Mouse (Mus musculus) liver, embryonic 16.5 days (tissue): Measurements from ENCODE around the gene Clcf1. TPM values are rescaled to one million over a fixed set of nuclear protein-coding genes. Genes with fewer than 3 reads are reported as not detected.

ENCODE experiments used
- ATAC-seq: fragments of 200-750 bp; cut with Nextera tagmentation; 2 replicates; pipeline ENCODE4 v1.8.0; 2017; ENCODE audit warnings: low read depth, mild to moderate bottlenecking, moderate number of reproducible peaks, moderate library complexity
- H3K27ac ChIP-seq: fragments of 300-500 bp; sonication (generic); 2 replicates; pipeline ENCODE4 v1.5.1; 2014; ENCODE audit warnings: mild to moderate bottlenecking, low read length
- H3K27me3 ChIP-seq: fragments of 300-500 bp; sonication (generic); 2 replicates; pipeline ENCODE4 v1.6.1; 2014; ENCODE audit warnings: low read depth, low read length, mixed read lengths; ENCODE audit not compliant: control insufficient read depth, insufficient read depth
- H3K36me3 ChIP-seq: fragments of 300-500 bp; sonication (generic); 2 replicates; pipeline ENCODE4 v1.6.1; 2014; ENCODE audit warnings: mild to moderate bottlenecking; ENCODE audit not compliant: control insufficient read depth, insufficient read depth
- H3K4me1 ChIP-seq: fragments of 300-500 bp; sonication (generic); 2 replicates; pipeline ENCODE4 v1.6.1; 2014; ENCODE audit warnings: low read depth, low read length, mixed read lengths; ENCODE audit not compliant: control insufficient read depth
- H3K4me2 ChIP-seq: fragments of 300-500 bp; sonication (generic); 2 replicates; pipeline ENCODE4 v1.6.1; 2014; ENCODE audit warnings: low read depth, low read length, mixed read lengths
- H3K4me3 ChIP-seq: fragments of 300-500 bp; sonication (generic); 2 replicates; pipeline ENCODE4 v1.5.1; 2014; ENCODE audit warnings: low read depth, mild to moderate bottlenecking, low read length
- H3K9ac ChIP-seq: fragments of 300-500 bp; sonication (generic); 2 replicates; pipeline ENCODE4 v1.6.1; 2014; ENCODE audit warnings: low read depth, low read length
- H3K9me3 ChIP-seq: fragments of 300-500 bp; sonication (generic); replicated peaks from 2 replicates; pipeline ENCODE4 v1.6.1; 2016; ENCODE audit warnings: low read length; ENCODE audit not compliant: control insufficient read depth
- WGBS: fragments of 180-500 bp; shearing (Covaris S2); extraction: QIAGEN DNeasy Blood & Tissue Kit; methylation state at CpG from one replicate; pipeline ENCODE4 v1.1.7; 2014; ENCODE audit not compliant: insufficient replicate concordance; 5-methylcytosine and 5-hydroxymethylcytosine counted together
- polyA plus RNA-seq: library from polyadenylated mRNA; unstranded; fragments of >200 nt; fragmentation: Nextera tagmentation; extraction: Ambion mirVana; gene quantifications from 2 replicates; pipeline ENCODE4 v1.2.1, GENCODE M21; 2015

Gene Clcf1
- polyA plus RNA-seq, 1 experiment from 2014 or later = 0.61 TPM

DNA sequence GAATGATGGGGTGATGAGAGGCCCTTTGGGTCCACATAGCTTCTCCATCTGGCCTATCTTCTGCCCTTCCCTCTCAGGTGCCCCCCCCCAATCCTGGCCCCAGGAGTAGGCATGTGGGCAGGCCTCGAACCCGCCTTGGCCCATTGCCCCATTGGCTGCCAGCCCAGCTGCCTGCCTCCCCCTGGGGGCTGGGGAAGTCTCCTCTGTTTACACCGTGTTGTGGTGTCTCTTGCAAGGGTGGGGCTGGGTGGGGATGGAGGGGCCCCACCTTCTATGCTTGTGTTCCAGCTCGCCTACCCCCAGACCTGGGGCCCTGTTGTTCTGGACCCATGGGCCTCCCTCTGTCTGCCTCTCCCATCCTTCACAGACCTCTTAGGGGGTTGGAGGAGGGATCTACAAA is 6.4 kb downstream of the Clcf1 start:
- 24% methylated on average over 4 of the region's 4 CpGs for WGBS
- Histone ChIP-seq H3K27ac (no peak overlapping the region), H3K36me3 (no peaks in the 10 kb centered on the region), H3K4me3 (no peak overlapping the region), H3K4me1 (peaks cover 14% of the 10 kb centered on the region), H3K9ac (no peak overlapping the region), H3K27me3 (peaks cover 36% of the 10 kb centered on the region), H3K4me2 (no peak overlapping the region), H3K9me3 (no peaks in the 10 kb centered on the region)
- no peak for ATAC-seq

DNA sequence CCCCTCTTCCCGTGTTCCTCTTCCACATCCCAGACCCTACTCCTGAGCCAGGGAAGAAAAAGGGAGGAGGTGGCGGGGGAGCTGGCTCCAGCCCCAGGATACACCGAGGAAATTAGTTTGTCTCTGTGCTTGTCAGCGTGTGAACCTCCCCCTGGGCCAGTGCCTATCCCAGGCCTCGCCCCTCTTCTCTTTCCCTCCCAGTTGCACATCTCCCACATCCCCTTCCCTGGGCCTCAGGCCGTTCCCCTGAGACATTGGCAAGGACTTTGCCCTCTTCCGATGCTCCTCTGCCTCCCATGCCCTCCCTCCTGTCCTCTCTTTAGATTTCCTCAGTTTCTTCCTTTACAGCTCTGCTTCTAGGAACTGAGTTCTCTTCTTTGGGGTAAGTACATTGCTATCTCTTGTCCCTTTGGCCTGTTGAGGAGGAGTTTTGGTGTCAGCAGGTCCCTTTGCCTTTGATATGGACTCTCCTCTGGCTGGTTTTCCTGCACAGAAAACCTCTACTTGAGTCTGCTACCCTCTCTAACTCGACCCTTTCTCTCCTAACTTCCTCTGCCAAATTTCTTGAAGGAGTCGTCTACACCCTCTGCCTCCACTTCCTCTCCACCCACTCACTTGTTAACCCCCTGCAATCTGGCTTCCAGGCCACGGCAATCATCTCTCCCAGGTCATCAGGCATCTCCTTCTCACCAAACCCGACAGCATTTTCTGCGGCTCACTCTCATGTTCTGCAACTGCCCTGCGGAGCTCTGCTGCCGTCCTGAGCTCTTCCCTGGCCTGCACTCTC is 7.1 kb downstream of the Clcf1 start:
- no peak overlapping the region for H3K4me2 ChIP-seq
- peaks cover 14% of the 10 kb centered on the region for H3K4me1 ChIP-seq
- ATAC-seq = no peak
- H3K36me3 ChIP-seq = no peaks in the 10 kb centered on the region
- no peak overlapping the region for H3K9ac ChIP-seq
- no peak overlapping the region for H3K4me3 ChIP-seq
- H3K27ac ChIP-seq = 0 out of 2 replicates have a peak overlapping the region, but pooled peaks have one; percentile 15
- peaks cover 29% of the 10 kb centered on the region for H3K27me3 ChIP-seq
- 29% methylated on average over 14 of the region's 14 CpGs for WGBS
- H3K9me3 ChIP-seq = no peaks in the 10 kb centered on the region

DNA sequence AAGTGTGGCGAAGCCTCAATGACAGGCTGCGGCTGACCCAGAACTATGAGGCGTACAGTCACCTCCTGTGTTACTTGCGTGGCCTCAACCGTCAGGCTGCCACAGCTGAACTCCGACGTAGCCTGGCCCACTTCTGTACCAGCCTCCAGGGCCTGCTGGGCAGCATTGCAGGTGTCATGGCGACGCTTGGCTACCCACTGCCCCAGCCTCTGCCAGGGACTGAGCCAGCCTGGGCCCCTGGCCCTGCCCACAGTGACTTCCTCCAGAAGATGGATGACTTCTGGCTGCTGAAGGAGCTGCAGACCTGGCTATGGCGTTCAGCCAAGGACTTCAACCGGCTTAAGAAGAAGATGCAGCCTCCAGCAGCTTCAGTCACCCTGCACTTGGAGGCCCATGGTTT is 8.1 kb downstream of the Clcf1 start:
- H3K27me3 ChIP-seq = peaks cover 18% of the 10 kb centered on the region
- H3K9me3 ChIP-seq = no peaks in the 10 kb centered on the region
- 29% methylated on average over 11 of the region's 11 CpGs for WGBS
- 0 out of 2 replicates have a peak, but pooled peaks have one; percentile 20 for ATAC-seq
- no peaks in the 10 kb centered on the region for H3K36me3 ChIP-seq
- no peak overlapping the region for H3K4me2 ChIP-seq
- H3K4me3 ChIP-seq = no peak overlapping the region
- peaks cover 14% of the 10 kb centered on the region for H3K4me1 ChIP-seq
- no peak overlapping the region for H3K9ac ChIP-seq
- no peak overlapping the region for H3K27ac ChIP-seq

DNA sequence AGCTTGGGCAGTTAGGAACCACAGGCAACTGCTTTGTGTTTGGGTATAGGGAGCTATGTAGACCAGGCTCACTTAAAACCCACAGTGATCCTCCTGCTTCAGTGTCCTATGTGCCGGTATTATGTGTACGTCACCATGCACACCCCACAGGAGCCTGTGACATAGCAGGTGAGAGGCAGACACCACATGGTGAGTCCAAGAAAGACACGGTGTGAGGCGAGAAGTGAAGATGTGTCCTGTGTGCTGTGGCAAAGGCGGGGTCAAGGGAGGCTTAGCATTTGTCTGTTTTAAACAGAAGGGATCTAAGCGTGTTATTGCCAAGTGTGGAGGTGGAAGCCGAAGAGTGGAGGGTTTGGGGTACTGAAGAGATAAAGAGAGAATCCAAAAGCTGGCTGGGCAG is 12.7 kb downstream of the Clcf1 start:
- 56% methylated on average over 7 of the region's 7 CpGs for WGBS
- H3K4me3 ChIP-seq = no peak overlapping the region
- H3K4me1 ChIP-seq = peaks cover 11% of the 10 kb centered on the region
- H3K4me2 ChIP-seq = no peak overlapping the region
- H3K27me3 ChIP-seq = peaks cover 2% of the 10 kb centered on the region
- no peaks in the 10 kb centered on the region for H3K9me3 ChIP-seq
- H3K27ac ChIP-seq = no peak overlapping the region
- no peaks in the 10 kb centered on the region for H3K36me3 ChIP-seq
- H3K9ac ChIP-seq = no peak overlapping the region
- no peak for ATAC-seq

DNA sequence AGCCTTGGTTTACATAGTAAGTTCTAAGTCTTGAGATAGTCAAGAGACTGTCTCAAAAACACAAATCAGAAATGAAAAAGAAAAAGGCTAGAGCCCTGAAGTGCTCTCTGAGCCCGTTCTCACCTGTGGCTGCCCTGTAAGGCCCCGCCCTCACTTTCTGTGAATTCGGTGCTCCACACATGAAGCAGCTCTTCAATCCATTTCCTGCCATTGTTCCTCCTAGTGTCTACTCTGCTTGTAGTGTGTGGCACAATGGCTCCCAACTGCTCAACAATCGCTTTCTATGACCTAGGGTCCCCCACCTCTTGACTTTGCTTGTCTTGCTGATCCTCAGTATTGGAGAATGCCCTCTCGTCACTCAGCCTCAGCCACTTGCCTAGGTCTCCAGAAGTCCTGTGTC is 13.4 kb downstream of the Clcf1 start:
- H3K4me3 ChIP-seq = no peak overlapping the region
- no peak overlapping the region for H3K27ac ChIP-seq
- ATAC-seq = no peak
- no peaks in the 10 kb centered on the region for H3K36me3 ChIP-seq
- H3K9me3 ChIP-seq = no peaks in the 10 kb centered on the region
- H3K9ac ChIP-seq = no peak overlapping the region
- no peaks in the 10 kb centered on the region; the same call in none of the 2 replicates for H3K27me3 ChIP-seq
- H3K4me2 ChIP-seq = no peak overlapping the region
- H3K4me1 ChIP-seq = peaks cover 13% of the 10 kb centered on the region
- 41% methylated on average over 5 of the region's 5 CpGs for WGBS

DNA sequence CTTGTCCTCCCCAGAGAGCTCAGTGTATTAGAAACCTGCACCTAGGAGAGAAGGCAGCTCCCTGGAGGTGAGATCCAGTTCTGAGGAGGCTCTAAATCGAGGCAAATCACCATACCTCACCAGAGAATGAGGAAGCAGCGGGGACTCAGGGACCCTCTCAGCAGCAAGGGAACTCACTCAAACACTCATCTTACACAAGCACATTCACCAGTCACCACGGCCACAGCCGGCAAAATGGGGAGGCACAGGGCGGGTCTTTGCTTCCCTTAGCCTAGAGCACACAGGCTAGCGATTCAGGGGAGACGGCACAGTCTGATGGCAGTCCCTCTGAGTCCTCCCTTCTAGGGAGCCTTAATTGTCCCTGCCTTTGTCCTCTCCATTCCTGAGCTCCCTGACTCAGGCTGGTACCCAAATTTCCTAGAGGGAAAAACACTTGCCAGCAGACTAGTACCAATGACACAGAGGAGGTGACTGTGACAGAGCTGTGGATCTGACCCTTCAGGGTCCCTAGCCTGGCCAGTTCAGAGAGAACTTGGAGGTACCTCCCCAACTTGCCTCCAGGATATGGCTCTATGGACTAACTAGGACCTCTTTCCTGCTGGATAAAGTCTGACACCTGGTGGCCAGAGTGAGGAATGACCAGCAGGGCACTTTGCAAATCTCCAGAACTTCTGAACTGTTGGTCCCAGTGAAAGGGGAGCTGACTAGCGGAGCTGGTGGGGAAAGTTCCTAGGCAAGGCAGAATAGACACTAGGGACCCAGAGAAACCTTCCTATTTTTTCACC is 14.0 kb downstream of the Clcf1 start:
- no peak overlapping the region for H3K27ac ChIP-seq
- H3K9ac ChIP-seq = no peak overlapping the region
- no peaks in the 10 kb centered on the region; the same call in none of the 2 replicates for H3K27me3 ChIP-seq
- H3K36me3 ChIP-seq = no peaks in the 10 kb centered on the region
- no peak; the same call in 1 of the 2 replicates for ATAC-seq
- H3K4me2 ChIP-seq = no peak overlapping the region
- WGBS = 6% methylated on average over 8 of the region's 8 CpGs
- peaks cover 18% of the 10 kb centered on the region for H3K4me1 ChIP-seq
- no peaks in the 10 kb centered on the region for H3K9me3 ChIP-seq
- no peak overlapping the region for H3K4me3 ChIP-seq

DNA sequence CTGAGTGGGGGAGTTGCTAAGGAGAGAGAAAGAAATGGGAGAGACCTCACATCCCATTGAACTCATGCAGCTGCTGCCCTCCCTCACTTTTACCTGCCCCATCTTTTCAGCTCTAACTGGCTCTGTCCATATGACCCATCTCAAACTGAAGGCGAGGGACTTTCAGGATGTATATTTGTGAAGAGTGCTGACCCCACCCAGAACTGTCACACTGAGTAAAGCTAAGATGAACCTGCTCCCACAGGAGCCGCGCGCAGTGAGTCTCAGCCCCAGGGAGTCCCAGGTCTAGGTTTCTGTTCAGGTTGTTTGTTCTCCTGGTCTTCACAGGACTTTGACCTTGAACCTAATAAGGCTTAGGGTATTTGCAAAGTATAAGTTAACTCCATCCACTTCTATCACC is 14.9 kb downstream of the Clcf1 start:
- H3K36me3 ChIP-seq = no peaks in the 10 kb centered on the region
- WGBS = 67% methylated on average over 4 of the region's 4 CpGs
- peaks cover 21% of the 10 kb centered on the region for H3K4me1 ChIP-seq
- H3K4me3 ChIP-seq = no peak overlapping the region
- H3K27ac ChIP-seq = no peak overlapping the region
- no peak overlapping the region for H3K4me2 ChIP-seq
- H3K27me3 ChIP-seq = no peaks in the 10 kb centered on the region; the same call in none of the 2 replicates
- H3K9me3 ChIP-seq = no peaks in the 10 kb centered on the region
- no peak overlapping the region for H3K9ac ChIP-seq
- no peak for ATAC-seq

DNA sequence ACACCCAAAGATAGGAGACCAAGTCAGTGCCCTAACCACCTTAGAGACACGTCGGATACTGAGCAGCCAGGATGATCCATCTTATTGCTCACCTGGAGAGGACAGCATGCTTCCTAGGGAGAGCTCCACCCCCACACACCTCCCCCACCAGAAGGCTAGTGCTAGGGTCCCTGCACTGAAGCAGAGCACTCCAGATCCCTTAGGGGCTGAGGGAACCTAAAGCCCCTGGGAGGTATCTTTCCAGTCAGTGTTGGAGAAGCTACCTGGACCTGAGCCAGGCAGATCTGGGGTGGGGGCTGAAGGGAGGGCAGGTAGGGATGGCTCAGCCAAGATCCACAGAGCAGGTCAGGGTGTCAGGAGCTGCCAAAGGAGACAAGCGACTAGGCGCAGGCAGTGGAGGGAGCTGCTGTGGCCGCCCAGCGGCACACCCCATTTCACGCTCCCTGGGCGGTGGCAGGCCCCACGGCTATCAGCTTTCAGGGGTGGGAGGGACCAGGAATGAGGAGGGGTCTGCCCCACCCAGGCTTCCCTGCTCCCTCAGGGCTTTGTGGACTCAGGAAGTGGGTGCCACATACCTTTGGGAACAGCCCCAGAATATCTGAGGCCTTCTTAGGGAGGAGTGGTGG is 15.5 kb downstream of the Clcf1 start:
- H3K4me2 ChIP-seq = no peak overlapping the region
- no peaks in the 10 kb centered on the region; the same call in none of the 2 replicates for H3K27me3 ChIP-seq
- 59% methylated on average over 9 of the region's 9 CpGs for WGBS
- no peak overlapping the region for H3K9ac ChIP-seq
- no peaks in the 10 kb centered on the region for H3K9me3 ChIP-seq
- H3K4me3 ChIP-seq = no peak overlapping the region
- ATAC-seq = no peak
- no peak overlapping the region for H3K27ac ChIP-seq
- H3K36me3 ChIP-seq = no peaks in the 10 kb centered on the region
- peaks cover 21% of the 10 kb centered on the region for H3K4me1 ChIP-seq
